Mouse (Mus musculus): ENCODE results near the gene Tnip1. TPM values are rescaled to one million over a fixed set of nuclear protein-coding genes. Genes with fewer than 3 reads are reported as not detected.
A peak's percentile ranks its signal among the peaks of the same experiment; 100 is the strongest.

Gene Tnip1
- total and polyA plus RNA-seq, 3 experiments: 8.1 to 19.7 TPM; not detected in 1

GRCm38 (mm10) chr11:54975340-54975739, 12.6 kb upstream of the Tnip1 start:
- no peak overlapping the region for H3K27ac ChIP-seq (ENCODE audit: control insufficient read depth, low read depth, low read length)
- DNase-seq (ENCODE audit: low read depth, low spot score): peak; percentile 49
- peaks cover 9 to 31% of the 10 kb centered on the region in 2 experiments for H3K4me1 ChIP-seq (ENCODE audit: control insufficient read depth in 1 of 2, insufficient read depth in 2 of 2, low read length in 2 of 2)
- TF ChIP-seq NRF1 (IDR thresholded peaks at IDR 0.05; ENCODE audit: insufficient read depth, low read depth, low read length, poor library complexity, severe bottlenecking) (no peak), CHD2 (IDR thresholded peaks at IDR 0.05; ENCODE audit: low read length) (no peak), GATA1 (IDR thresholded peaks at IDR 0.05; ENCODE audit: low read depth, low read length) (no peak), ZMIZ1 (IDR thresholded peaks at IDR 0.05; ENCODE audit: low read depth, low read length) (no peak), SIN3A (IDR thresholded peaks at IDR 0.05; ENCODE audit: low read length) (no peak), SMC3 (IDR thresholded peaks at IDR 0.05; ENCODE audit: low read depth, low read length) (no peak), MAZ (IDR thresholded peaks at IDR 0.05; ENCODE audit: low read depth, low read length) (no peak), TAL1 (IDR thresholded peaks at IDR 0.05; ENCODE audit: low read length) (no peak), RAD21 (IDR thresholded peaks at IDR 0.05; ENCODE audit: low read depth, low read length) (no peak)
- H3K36me3 ChIP-seq (ENCODE audit: control insufficient read depth in 1 of 2, insufficient read depth in 2 of 2, low read length in 2 of 2): peaks cover 0 to 24% of the 10 kb centered on the region in 2 experiments; a peak in 2 of 4 replicates
- no peaks in the 10 kb centered on the region for H3K79me2 ChIP-seq (ENCODE audit: control insufficient read depth, insufficient read depth, low read length, poor library complexity)
- no peaks in the 10 kb centered on the region for H3K27me3 ChIP-seq (ENCODE audit: control insufficient read depth in 1 of 2, insufficient read depth in 2 of 2, low read length in 2 of 2)
- H3K9ac ChIP-seq (ENCODE audit: control insufficient read depth, low read depth, low read length, poor library complexity, severe bottlenecking): no peak overlapping the region
- no peak overlapping the region for H3K4me3 ChIP-seq (ENCODE audit: control insufficient read depth in 1 of 2, insufficient read depth in 1 of 2, low read depth in 2 of 2, low read length in 2 of 2)
- H3K9me3 ChIP-seq (replicated peaks; ENCODE audit: insufficient read depth, low read length): no peaks in the 10 kb centered on the region

GRCm38 (mm10) chr11:54974639-54975038, 11.9 kb upstream of the Tnip1 start:
- Histone ChIP-seq H3K36me3 (ENCODE audit: control insufficient read depth in 1 of 2, insufficient read depth in 2 of 2, low read length in 2 of 2) (peaks cover 0 to 24% of the 10 kb centered on the region in 2 experiments; a peak in 2 of 4 replicates), H3K4me3 (ENCODE audit: control insufficient read depth in 1 of 2, insufficient read depth in 1 of 2, low read depth in 2 of 2, low read length in 2 of 2) (no peak overlapping the region), H3K9me3 (replicated peaks; ENCODE audit: insufficient read depth, low read length) (no peaks in the 10 kb centered on the region), H3K27me3 (ENCODE audit: control insufficient read depth in 1 of 2, insufficient read depth in 2 of 2, low read length in 2 of 2) (no peaks in the 10 kb centered on the region), H3K9ac (ENCODE audit: control insufficient read depth, low read depth, low read length, poor library complexity, severe bottlenecking) (no peak overlapping the region), H3K4me1 (ENCODE audit: control insufficient read depth in 1 of 2, insufficient read depth in 2 of 2, low read length in 2 of 2) (peaks cover 9 to 35% of the 10 kb centered on the region in 2 experiments), H3K27ac (ENCODE audit: control insufficient read depth, low read depth, low read length) (no peak overlapping the region), H3K79me2 (ENCODE audit: control insufficient read depth, insufficient read depth, low read length, poor library complexity) (no peaks in the 10 kb centered on the region)
- no peak for DNase-seq (ENCODE audit: low read depth, low spot score)
- TF ChIP-seq SIN3A (IDR thresholded peaks at IDR 0.05; ENCODE audit: low read length) (no peak), TAL1 (IDR thresholded peaks at IDR 0.05; ENCODE audit: low read length) (no peak), MEF2A (IDR thresholded peaks at IDR 0.05; ENCODE audit: extremely low read depth, insufficient replicate concordance, low read depth, low read length, poor library complexity, severe bottlenecking) (no peak), ZKSCAN1 (IDR thresholded peaks at IDR 0.05; ENCODE audit: low read depth, low read length) (no peak), MXI1 (IDR thresholded peaks at IDR 0.05; ENCODE audit: low read depth, low read length) (no peak), KAT2A (conservative IDR thresholded peaks at IDR 0.05; ENCODE audit: low read depth, low read length) (no peak), GABPA (IDR thresholded peaks at IDR 0.05; ENCODE audit: low read depth, low read length) (no peak), ETS1 (IDR thresholded peaks at IDR 0.05; ENCODE audit: low read depth, low read length) (no peak), GATA1 (IDR thresholded peaks at IDR 0.05; ENCODE audit: low read depth, low read length) (no peak), SMC3 (IDR thresholded peaks at IDR 0.05; ENCODE audit: low read depth, low read length) (no peak), CHD2 (IDR thresholded peaks at IDR 0.05; ENCODE audit: low read length) (no peak)
